Mouse (Mus musculus): ENCODE data around the gene 1700029I15Rik. TPM values are rescaled to one million over a fixed set of nuclear protein-coding genes. Genes with fewer than 3 reads are reported as not detected.

1700029I15Rik gene
- polyA plus RNA-seq, 1 experiment = 1.1 TPM

DNA sequence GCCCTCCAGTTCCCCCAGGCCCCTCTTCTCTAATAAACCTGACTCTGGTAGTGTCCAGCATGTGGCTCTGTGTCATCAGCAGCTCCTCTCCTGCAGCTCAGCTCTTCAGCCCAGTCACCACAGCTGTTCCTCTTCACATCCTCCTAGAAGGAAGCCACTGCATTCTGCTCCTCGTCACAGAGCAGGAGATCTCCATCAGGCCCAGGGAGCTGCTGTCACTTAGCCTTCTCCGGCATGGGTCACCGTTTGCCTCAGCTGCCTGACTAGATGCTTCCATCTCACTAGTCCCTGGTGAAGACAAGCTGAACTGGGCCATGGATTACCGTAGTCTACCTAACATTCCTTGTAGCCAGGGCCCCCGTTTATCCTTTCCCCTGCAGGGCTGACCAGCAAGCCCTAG lies 1.2 kb upstream of the 1700029I15Rik start:
- TF ChIP-seq CTCF (IDR thresholded peaks at IDR 0.05; ENCODE audit: low read depth, low read length) (no peak), POLR2A (IDR thresholded peaks at IDR 0.05; ENCODE audit: borderline replicate concordance, low read depth, low read length) (no peak)
- H3K27ac ChIP-seq (ENCODE audit: insufficient read depth, low read depth, low read length) = no peak overlapping the region
- no peak overlapping the region for H3K4me3 ChIP-seq (ENCODE audit: insufficient read depth, low read length)
- H3K4me1 ChIP-seq (ENCODE audit: control insufficient read depth, insufficient read depth, low read length) = peaks cover 25% of the 10 kb centered on the region

DNA sequence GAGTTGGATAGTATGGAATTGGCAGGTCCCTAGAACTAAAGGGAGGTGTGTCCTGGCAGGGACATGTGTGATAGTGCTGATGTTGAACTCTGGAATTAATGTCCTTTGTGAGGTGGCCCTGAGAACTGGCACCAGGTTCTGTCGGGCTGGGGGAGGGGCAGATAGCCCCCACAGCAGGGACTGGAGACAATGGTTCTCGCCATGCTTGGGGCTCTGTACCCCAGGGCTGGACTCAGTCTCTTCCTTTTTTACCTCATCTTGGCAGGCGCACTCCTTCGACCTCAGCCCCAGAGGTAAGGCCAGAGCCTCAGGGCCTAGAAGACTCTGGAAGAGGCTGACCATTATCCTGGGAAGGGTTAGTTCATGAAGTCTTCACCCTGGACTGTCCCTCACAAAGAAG lies 421 bp downstream of the 1700029I15Rik start:
- H3K27ac ChIP-seq (ENCODE audit: insufficient read depth, low read depth, low read length) = no peak overlapping the region
- no peak for TF ChIP-seq CTCF (IDR thresholded peaks at IDR 0.05; ENCODE audit: low read depth, low read length)
- TF ChIP-seq POLR2A (IDR thresholded peaks at IDR 0.05; ENCODE audit: borderline replicate concordance, low read depth, low read length) = no peak
- no peak overlapping the region for H3K4me3 ChIP-seq (ENCODE audit: insufficient read depth, low read length)
- H3K4me1 ChIP-seq (ENCODE audit: control insufficient read depth, insufficient read depth, low read length) = peaks cover 20% of the 10 kb centered on the region

GRCm38 (mm10) chr2:92384101-92384500 lies 1.8 kb downstream of the 1700029I15Rik start:
- Histone ChIP-seq H3K4me1 (ENCODE audit: control insufficient read depth, insufficient read depth, low read length) (peaks cover 15% of the 10 kb centered on the region), H3K4me3 (ENCODE audit: insufficient read depth, low read length) (no peak overlapping the region), H3K27ac (ENCODE audit: insufficient read depth, low read depth, low read length) (no peak overlapping the region)
- TF ChIP-seq POLR2A (IDR thresholded peaks at IDR 0.05; ENCODE audit: borderline replicate concordance, low read depth, low read length) = no peak
- no peak for TF ChIP-seq CTCF (IDR thresholded peaks at IDR 0.05; ENCODE audit: low read depth, low read length)

DNA sequence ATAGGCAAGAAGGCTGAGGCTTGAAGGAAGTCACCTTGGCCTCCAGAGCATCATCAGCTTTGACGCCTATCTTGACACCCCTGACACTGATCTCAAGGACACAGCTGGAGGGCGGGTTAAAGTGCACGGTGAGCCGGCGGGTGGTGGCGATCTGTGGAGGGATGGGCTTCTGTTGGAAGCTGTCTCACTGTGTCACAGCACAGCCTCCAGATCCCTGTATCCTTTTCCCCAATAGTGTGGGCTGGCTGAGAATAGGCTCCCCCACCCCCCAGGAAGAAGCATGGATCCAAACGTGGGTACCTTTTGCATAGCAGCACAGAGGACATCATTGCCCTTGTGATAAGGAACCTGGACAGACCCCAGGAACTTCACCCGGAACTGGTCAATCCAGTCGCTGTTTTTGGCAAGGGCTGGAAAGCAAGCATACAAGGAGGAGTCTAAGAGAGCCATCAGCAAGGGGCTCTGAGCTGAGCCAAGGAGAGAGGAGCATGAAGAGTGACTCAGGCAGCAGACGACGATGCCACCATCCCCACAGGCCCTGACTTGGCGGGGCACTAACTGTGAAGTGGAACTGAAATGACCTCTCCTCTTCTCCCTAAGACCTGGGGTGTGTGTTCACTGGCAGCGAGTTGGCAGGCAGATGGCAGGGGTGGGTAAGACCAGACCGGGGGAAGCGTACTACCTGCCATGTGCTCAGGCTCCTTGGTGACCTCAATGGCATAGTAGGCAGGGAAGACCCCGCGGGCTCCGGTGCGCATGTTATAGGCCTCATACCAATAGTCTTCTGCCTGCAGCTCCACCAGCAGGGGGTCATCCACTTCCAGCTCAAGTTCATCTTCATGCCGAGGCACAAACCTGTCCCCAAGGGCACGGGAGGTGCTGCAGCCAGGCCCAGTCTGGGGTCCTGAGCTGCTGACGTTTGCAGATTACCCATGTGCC lies 3.0 kb downstream of the 1700029I15Rik start:
- Histone ChIP-seq H3K4me1 (ENCODE audit: control insufficient read depth, insufficient read depth, low read length) (peaks cover 3% of the 10 kb centered on the region; the same call in 1 of the 2 replicates), H3K27ac (ENCODE audit: insufficient read depth, low read depth, low read length) (no peak overlapping the region), H3K4me3 (ENCODE audit: insufficient read depth, low read length) (no peak overlapping the region)
- no peak for TF ChIP-seq POLR2A (IDR thresholded peaks at IDR 0.05; ENCODE audit: borderline replicate concordance, low read depth, low read length)

DNA sequence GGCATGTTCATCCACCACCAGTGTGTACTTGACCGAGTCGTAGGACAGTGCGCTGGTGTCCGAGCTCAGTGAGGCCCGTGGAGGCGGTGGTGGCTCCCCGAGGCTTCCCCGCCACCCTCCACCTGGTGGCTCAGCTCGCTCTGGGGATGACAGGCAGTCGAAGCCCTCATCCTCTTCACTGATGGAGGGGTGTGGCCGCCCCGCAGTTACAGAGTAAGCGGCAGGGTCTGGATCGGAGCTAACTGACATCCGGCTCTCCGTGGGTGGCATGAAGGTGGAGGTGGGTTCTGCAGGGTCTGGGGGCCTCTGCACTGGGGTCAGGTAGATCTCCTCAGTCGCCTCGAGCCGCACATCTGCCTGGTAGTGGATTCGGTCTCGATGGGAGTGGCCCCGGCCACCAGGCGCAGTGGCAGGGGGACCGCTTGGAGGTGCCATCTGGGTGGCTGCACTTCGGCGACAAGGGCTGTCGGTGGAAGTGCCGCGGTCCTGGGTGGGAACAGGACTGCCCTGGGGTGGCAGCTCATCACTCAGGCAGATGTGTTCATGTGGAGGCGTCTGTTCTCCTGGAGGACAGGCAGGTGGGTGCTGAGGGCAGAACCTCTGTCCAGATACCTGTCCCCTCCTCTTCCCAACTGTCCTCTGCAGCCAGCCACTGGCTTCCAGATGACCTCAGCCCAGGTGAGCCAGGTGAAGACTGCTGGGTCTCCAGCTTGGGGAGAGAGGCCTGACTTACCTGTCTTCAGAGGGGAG lies 4.7 kb downstream of the 1700029I15Rik start:
- Histone ChIP-seq H3K4me1 (ENCODE audit: control insufficient read depth, insufficient read depth, low read length) (no peaks in the 10 kb centered on the region), H3K27ac (ENCODE audit: insufficient read depth, low read depth, low read length) (no peak overlapping the region), H3K4me3 (ENCODE audit: insufficient read depth, low read length) (no peak overlapping the region)
- no peak for TF ChIP-seq CTCF (IDR thresholded peaks at IDR 0.05; ENCODE audit: low read depth, low read length)
- TF ChIP-seq POLR2A (IDR thresholded peaks at IDR 0.05; ENCODE audit: borderline replicate concordance, low read depth, low read length) = no peak

- Histone ChIP-seq H3K4me3 (ENCODE audit: insufficient read depth, low read length) (no peak overlapping the region), H3K4me1 (ENCODE audit: control insufficient read depth, insufficient read depth, low read length) (no peaks in the 10 kb centered on the region), H3K27ac (ENCODE audit: insufficient read depth, low read depth, low read length) (no peak overlapping the region)
- no peak for TF ChIP-seq POLR2A (IDR thresholded peaks at IDR 0.05; ENCODE audit: borderline replicate concordance, low read depth, low read length)
- no peak for TF ChIP-seq CTCF (IDR thresholded peaks at IDR 0.05; ENCODE audit: low read depth, low read length)
Observed at GRCm38 (mm10) chr2:92387646-92388045, 5.3 kb downstream of the 1700029I15Rik start.

DNA sequence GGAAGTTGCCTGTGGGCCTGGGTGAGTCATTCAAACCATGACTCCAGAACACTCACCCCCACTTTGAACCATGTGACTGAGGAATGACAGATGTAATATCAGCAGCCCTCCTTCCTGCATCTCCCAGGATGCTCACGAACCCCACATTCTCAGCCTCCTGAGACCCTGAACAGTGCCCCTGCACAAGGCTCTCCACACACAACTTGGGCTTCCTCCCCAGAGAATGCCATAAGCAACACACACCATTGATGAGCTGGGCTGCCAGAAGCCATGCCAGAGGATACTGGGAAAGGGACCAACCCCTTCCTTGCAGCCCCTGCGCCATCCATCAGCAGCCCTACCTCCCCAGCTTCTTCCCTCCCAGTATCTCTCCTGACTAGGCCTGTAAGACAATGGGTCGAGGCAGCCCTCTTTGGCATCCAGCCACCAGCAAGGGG lies 5.8 kb downstream of the 1700029I15Rik start:
- TF ChIP-seq CTCF (IDR thresholded peaks at IDR 0.05; ENCODE audit: low read depth, low read length) (no peak), POLR2A (IDR thresholded peaks at IDR 0.05; ENCODE audit: borderline replicate concordance, low read depth, low read length) (no peak)
- no peak overlapping the region for H3K4me3 ChIP-seq (ENCODE audit: insufficient read depth, low read length)
- H3K4me1 ChIP-seq (ENCODE audit: control insufficient read depth, insufficient read depth, low read length) = no peaks in the 10 kb centered on the region
- H3K27ac ChIP-seq (ENCODE audit: insufficient read depth, low read depth, low read length) = no peak overlapping the region

GRCm38 (mm10) chr2:92388891-92389641 lies 6.7 kb downstream of the 1700029I15Rik start:
- no peaks in the 10 kb centered on the region for H3K4me1 ChIP-seq (ENCODE audit: control insufficient read depth, insufficient read depth, low read length)
- H3K4me3 ChIP-seq (ENCODE audit: insufficient read depth, low read length) = peak overlapping the region; percentile 38; the same call in 1 of the 2 replicates
- H3K27ac ChIP-seq (ENCODE audit: insufficient read depth, low read depth, low read length) = no peak overlapping the region
- TF ChIP-seq POLR2A (IDR thresholded peaks at IDR 0.05; ENCODE audit: borderline replicate concordance, low read depth, low read length) = no peak
- no peak for TF ChIP-seq CTCF (IDR thresholded peaks at IDR 0.05; ENCODE audit: low read depth, low read length)

- H3K27ac ChIP-seq (ENCODE audit: insufficient read depth, low read depth, low read length) = no peak overlapping the region
- no peak for TF ChIP-seq POLR2A (IDR thresholded peaks at IDR 0.05; ENCODE audit: borderline replicate concordance, low read depth, low read length)
- no peak overlapping the region for H3K4me3 ChIP-seq (ENCODE audit: insufficient read depth, low read length)
- no peaks in the 10 kb centered on the region for H3K4me1 ChIP-seq (ENCODE audit: control insufficient read depth, insufficient read depth, low read length)
Observed at GRCm38 (mm10) chr2:92389645-92390044, 7.3 kb downstream of the 1700029I15Rik start.
